Mouse (Mus musculus): ENCODE results near the gene Vps41.

The Vps41 gene

GRCm38 (mm10) chr13:18717185-18717584, at the start of gene Vps41:
Vps41 (plus strand) TSS chr13:18717286.
- peak; percentile 98 for DNase-seq

- DNase-seq: no peak
These were observed 18.5 kb upstream of the Vps41 start for GRCm38 (mm10) chr13:18698518-18699065.

- DNase-seq: no peak
These were observed 5.4 kb upstream of the Vps41 start for GRCm38 (mm10) chr13:18711685-18712084.

GRCm38 (mm10) chr13:18716707-18717106, 379 bp upstream of the Vps41 start:
- DNase-seq: no peak

GRCm38 (mm10) chr13:18718461-18718860, 1.4 kb downstream of the Vps41 start:
- no peak for DNase-seq

GRCm38 (mm10) chr13:18730666-18731065, 13.6 kb downstream of the Vps41 start:
- DNase-seq: no peak

- peak; percentile 31 for DNase-seq
These were observed 19.5 kb downstream of the Vps41 start for GRCm38 (mm10) chr13:18736590-18736989.

GRCm38 (mm10) chr13:18743575-18744265, 26.6 kb downstream of the Vps41 start:
- DNase-seq: no peak

- DNase-seq: no peak
These were observed 27.2 kb downstream of the Vps41 start for GRCm38 (mm10) chr13:18744266-18744652.

- no peak for DNase-seq
These were observed 40.9 kb downstream of the Vps41 start for GRCm38 (mm10) chr13:18757958-18758357.

GRCm38 (mm10) chr13:18759361-18760056, 42.4 kb downstream of the Vps41 start:
- no peak for DNase-seq

- no peak for DNase-seq
These were observed 44.4 kb downstream of the Vps41 start for GRCm38 (mm10) chr13:18761452-18761851.

GRCm38 (mm10) chr13:18767893-18768292, 50.8 kb downstream of the Vps41 start:
- DNase-seq: no peak

- no peak for DNase-seq
These were observed 51.4 kb downstream of the Vps41 start for GRCm38 (mm10) chr13:18768495-18768894.

- peak; percentile 89 for DNase-seq
These were observed 56.5 kb downstream of the Vps41 start for GRCm38 (mm10) chr13:18773437-18774198.

GRCm38 (mm10) chr13:18781250-18781649, 64.2 kb downstream of the Vps41 start:
- DNase-seq: peak; percentile 88

- no peak for DNase-seq
These were observed 68.6 kb downstream of the Vps41 start for GRCm38 (mm10) chr13:18785702-18786101.

- no peak for DNase-seq
These were observed 71.0 kb downstream of the Vps41 start for GRCm38 (mm10) chr13:18788040-18788439.

- DNase-seq: no peak
These were observed 71.6 kb downstream of the Vps41 start for GRCm38 (mm10) chr13:18788689-18789088.

- no peak for DNase-seq
These were observed 72.6 kb downstream of the Vps41 start for GRCm38 (mm10) chr13:18789662-18790061.

GRCm38 (mm10) chr13:18790086-18790485, 73.0 kb downstream of the Vps41 start:
- DNase-seq: no peak

GRCm38 (mm10) chr13:18791314-18791713, 74.2 kb downstream of the Vps41 start:
- DNase-seq: no peak

GRCm38 (mm10) chr13:18791724-18792123, 74.6 kb downstream of the Vps41 start:
- DNase-seq: no peak

Data from heart, adult 11 months (tissue).